Mouse (Mus musculus) thymus, adult 2 months (tissue): ENCODE data around the gene Pigp.

ENCODE experiments used
- CTCF ChIP-seq: fragments of 200-500 bp; IDR thresholded peaks from 2 replicates; pipeline ENCODE4 v1.5.1; 2012; ENCODE audit warnings: mild to moderate bottlenecking, control low read depth, low read length, moderate library complexity, borderline replicate concordance; ENCODE audit not compliant: control insufficient read depth, poor library complexity, insufficient read depth; ENCODE audit errors: extremely low read depth
- POLR2A ChIP-seq: fragments of 200-500 bp; IDR thresholded peaks from 2 replicates; pipeline ENCODE4 v1.6.1; 2012; ENCODE audit warnings: mild to moderate bottlenecking, low read length, control low read depth, moderate library complexity; ENCODE audit not compliant: control insufficient read depth, poor library complexity, insufficient read depth; ENCODE audit errors: extremely low read depth

GRCm38 (mm10) chr16:94312663-94313228 is 58.9 kb downstream of the Pigp start:
- TF ChIP-seq CTCF (no peak), POLR2A (no peak)
